Mouse (Mus musculus) liver, adult 2 months (tissue): ENCODE results near the gene Eps8l2. TPM values are rescaled to one million over a fixed set of nuclear protein-coding genes. Genes with fewer than 3 reads are reported as not detected.

Experiments used
- DNase-seq: peaks from one replicate; pipeline ENCODE4 v3.0.0-alpha.2; 2011; ENCODE audit warnings: low read depth, low spot score; ENCODE audit errors: extremely low read depth
- H3K27ac ChIP-seq: fragments of 200-500 bp; replicated peaks from 2 replicates; pipeline ENCODE4 v1.5.1; 2012; ENCODE audit warnings: low read depth, mild to moderate bottlenecking, control low read depth, inconsistent platforms, low read length; ENCODE audit not compliant: insufficient read depth
- H3K27me3 ChIP-seq: fragments of 200-500 bp; 2 replicates; pipeline ENCODE4 v1.6.1; 2012; ENCODE audit warnings: mild to moderate bottlenecking, moderate library complexity, low read length, inconsistent platforms; ENCODE audit not compliant: control insufficient read depth, insufficient read depth
- H3K36me3 ChIP-seq: fragments of 200-500 bp; 2 replicates; pipeline ENCODE4 v1.6.1; 2012; ENCODE audit warnings: low read length, inconsistent platforms; ENCODE audit not compliant: control insufficient read depth, insufficient read depth
- H3K4me1 ChIP-seq: fragments of 200-500 bp; 2 replicates; pipeline ENCODE4 v1.6.1; 2011; ENCODE audit warnings: low read length; ENCODE audit not compliant: control insufficient read depth, insufficient read depth
- H3K4me3 ChIP-seq: fragments of 200-500 bp; 2 replicates; pipeline ENCODE4 v1.5.1; 2011; ENCODE audit warnings: low read depth, mild to moderate bottlenecking, control low read depth, low read length, moderate library complexity; ENCODE audit not compliant: insufficient read depth
- H3K79me2 ChIP-seq: fragments of 200-500 bp; 2 replicates; pipeline ENCODE4 v1.6.1; 2012; ENCODE audit warnings: inconsistent platforms, mild to moderate bottlenecking, low read length, moderate library complexity; ENCODE audit not compliant: control insufficient read depth, insufficient read depth
- H3K9ac ChIP-seq: fragments of 200-500 bp; 2 replicates; pipeline ENCODE4 v1.6.1; 2012; ENCODE audit warnings: low read depth, mild to moderate bottlenecking, control low read depth, inconsistent platforms, low read length
- CTCF ChIP-seq: fragments of 200-500 bp; IDR thresholded peaks from 2 replicates; pipeline ENCODE4 v1.5.1; 2011; ENCODE audit warnings: low read depth, low read length, control low read depth
- POLR2A ChIP-seq: fragments of 200-500 bp; IDR thresholded peaks from 2 replicates; pipeline ENCODE4 v1.6.1; 2011; ENCODE audit warnings: low read length, control low read depth; ENCODE audit not compliant: insufficient read depth; ENCODE audit errors: extremely low read depth
- WGBS: fragments of 180-500 bp; shearing (Covaris S2); methylation state at CpG from one replicate; pipeline ENCODE4 v1.1.7; 2018; 5-methylcytosine and 5-hydroxymethylcytosine counted together
- polyA plus RNA-seq: library from polyadenylated mRNA; depleted of rRNA; stranded (reverse); fragments of >200 nt; gene quantifications from 2 replicates; pipeline ENCODE4 v1.2.3, GENCODE M21; 2012
- total RNA-seq: library from RNA; depleted of rRNA; stranded (reverse); fragments of >200 nt; gene quantifications from 2 replicates; pipeline ENCODE4 v1.2.3, GENCODE M21; 2014

Eps8l2 gene
- total and polyA plus RNA-seq, 2 experiments, result 17.4 to 117 TPM

GRCm38 (mm10) chr7:141351061-141351460, 12.4 kb downstream of the Eps8l2 start:
- Histone ChIP-seq H3K9ac (no peak overlapping the region), H3K27me3 (no peaks in the 10 kb centered on the region), H3K27ac (peak overlapping the region; percentile 22), H3K4me1 (peaks cover 5% of the 10 kb centered on the region), H3K36me3 (0 out of 2 replicates have a peak, but pooled peaks cover 1% of the 10 kb centered on the region), H3K79me2 (no peaks in the 10 kb centered on the region), H3K4me3 (no peak overlapping the region)
- DNase-seq, result peak; percentile 71
- TF ChIP-seq CTCF (no peak), POLR2A (no peak)
- 25% methylated on average over 6 of the region's 6 CpGs for WGBS

DNA sequence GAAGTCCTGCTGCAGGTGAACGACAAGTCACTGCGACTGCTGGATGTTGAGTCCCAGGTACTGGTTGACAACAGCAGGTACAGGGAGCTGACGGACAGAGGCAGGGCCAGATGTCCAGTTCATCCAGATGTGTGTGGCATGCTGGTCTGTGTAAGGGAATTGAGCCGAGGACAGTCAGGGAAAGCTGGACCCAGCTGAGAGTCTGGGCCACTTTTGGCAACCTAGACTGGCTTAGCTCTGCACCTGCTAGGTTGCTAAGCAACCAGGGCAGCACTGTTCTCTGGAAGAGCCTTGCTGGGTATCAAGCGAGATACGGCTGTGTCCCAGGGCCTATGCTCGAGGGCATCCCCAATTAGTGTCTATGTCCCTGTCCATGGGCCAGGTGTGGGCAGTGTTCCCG, 16.4 kb downstream of the Eps8l2 start:
- no peak for DNase-seq
- H3K4me1 ChIP-seq, result peaks cover 5% of the 10 kb centered on the region
- no peak overlapping the region for H3K9ac ChIP-seq
- 90% methylated on average over 8 of the region's 8 CpGs for WGBS
- no peak overlapping the region for H3K4me3 ChIP-seq
- H3K79me2 ChIP-seq, result no peaks in the 10 kb centered on the region
- H3K27me3 ChIP-seq, result no peaks in the 10 kb centered on the region
- peaks cover 4% of the 10 kb centered on the region; the same call in 1 of the 2 replicates for H3K36me3 ChIP-seq
- TF ChIP-seq POLR2A (no peak), CTCF (no peak)
- H3K27ac ChIP-seq, result no peak overlapping the region

- Histone ChIP-seq H3K4me3 (no peak overlapping the region), H3K79me2 (no peaks in the 10 kb centered on the region), H3K27me3 (no peaks in the 10 kb centered on the region), H3K36me3 (peaks cover 4% of the 10 kb centered on the region; the same call in 1 of the 2 replicates), H3K4me1 (peaks cover 3% of the 10 kb centered on the region), H3K27ac (no peak overlapping the region), H3K9ac (no peak overlapping the region)
- 83% methylated on average over 12 of the region's 12 CpGs for WGBS
- no peak for DNase-seq
- TF ChIP-seq POLR2A, result no peak
- peak; percentile 26; the same call in 1 of the 2 replicates for TF ChIP-seq CTCF
Measured at GRCm38 (mm10) chr7:141355626-141356326, 17.1 kb downstream of the Eps8l2 start.

DNA sequence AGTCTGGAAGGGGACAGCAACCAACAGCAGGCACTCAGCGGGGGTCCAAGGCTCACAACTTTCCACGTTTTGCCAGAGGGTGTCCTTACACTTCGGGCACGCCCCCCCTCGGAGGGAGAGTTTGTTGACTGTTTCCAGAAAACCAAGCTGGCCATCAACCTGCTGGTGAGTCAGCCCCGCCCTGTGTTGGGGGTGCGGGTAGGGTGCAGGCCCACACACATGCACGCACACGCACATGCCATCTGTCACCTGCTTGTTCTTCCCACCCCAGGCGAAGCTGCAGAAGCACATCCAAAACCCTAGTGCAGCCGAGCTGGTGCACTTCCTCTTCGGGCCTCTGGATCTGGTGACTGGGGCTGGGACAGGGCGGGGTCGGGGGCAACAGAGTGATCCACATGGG, 18.3 kb downstream of the Eps8l2 start:
- Histone ChIP-seq H3K27me3 (no peaks in the 10 kb centered on the region), H3K4me1 (no peaks in the 10 kb centered on the region), H3K9ac (no peak overlapping the region), H3K4me3 (no peak overlapping the region), H3K36me3 (peaks cover 5% of the 10 kb centered on the region; the same call in 1 of the 2 replicates), H3K27ac (no peak overlapping the region), H3K79me2 (no peaks in the 10 kb centered on the region)
- DNase-seq, result no peak
- 90% methylated on average over 14 of the region's 14 CpGs for WGBS
- no peak for TF ChIP-seq POLR2A
- no peak for TF ChIP-seq CTCF

DNA sequence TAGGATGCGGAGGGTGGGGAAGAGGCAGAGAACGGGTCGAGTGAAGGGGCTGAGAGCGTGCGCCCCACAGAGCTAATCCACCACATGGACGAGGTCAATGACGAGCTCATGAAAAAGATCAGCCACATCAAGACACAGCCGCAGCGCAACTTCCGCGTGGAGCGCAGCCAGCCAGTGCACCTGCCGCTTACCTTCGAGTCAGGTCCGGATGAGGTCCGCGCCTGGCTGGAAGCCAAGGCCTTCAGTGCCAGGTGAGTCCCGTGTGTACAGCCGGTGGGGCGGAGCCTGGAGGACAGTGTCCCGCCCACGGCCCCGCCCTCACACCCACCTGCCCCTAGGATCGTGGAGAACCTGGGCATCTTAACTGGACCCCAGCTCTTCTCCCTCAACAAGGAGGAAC, 22.8 kb downstream of the Eps8l2 start:
- Histone ChIP-seq H3K4me3 (no peak overlapping the region), H3K27ac (no peak overlapping the region), H3K36me3 (peaks cover 4% of the 10 kb centered on the region; the same call in 1 of the 2 replicates), H3K9ac (no peak overlapping the region), H3K27me3 (no peaks in the 10 kb centered on the region), H3K4me1 (no peaks in the 10 kb centered on the region), H3K79me2 (no peaks in the 10 kb centered on the region)
- TF ChIP-seq CTCF, result no peak
- no peak for TF ChIP-seq POLR2A
- WGBS, result 57% methylated on average over 24 of the region's 24 CpGs
- no peak for DNase-seq

DNA sequence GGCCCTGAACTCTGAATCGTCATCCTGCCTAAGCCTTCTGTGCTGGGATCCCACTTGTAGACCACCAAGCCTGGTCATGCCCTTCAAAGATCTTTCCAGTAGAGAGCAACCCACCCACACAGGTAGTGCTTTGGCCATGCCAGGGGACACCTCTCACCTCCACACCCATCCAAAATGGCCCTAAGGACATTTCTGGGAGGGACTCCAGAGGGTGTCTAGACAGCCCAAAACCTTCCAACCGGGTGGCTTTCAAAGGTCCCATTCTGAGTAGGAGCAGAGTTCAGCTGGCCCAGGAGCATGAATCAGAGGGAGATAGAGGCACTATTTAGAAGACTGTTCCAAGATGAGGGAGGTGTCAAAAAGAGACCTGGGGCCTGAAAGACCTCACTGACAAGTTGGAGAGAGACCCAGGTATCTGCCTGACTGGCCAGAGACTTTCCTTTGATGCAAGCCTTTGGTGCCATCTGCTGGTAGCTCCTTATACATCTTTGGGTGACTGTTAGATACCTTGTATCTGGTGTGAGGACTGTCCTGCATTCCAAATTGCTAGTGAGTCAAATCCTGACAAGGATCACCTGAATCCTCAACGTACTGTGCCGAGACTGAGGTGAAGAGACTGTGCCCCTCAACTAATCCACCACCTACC, 24.5 kb downstream of the Eps8l2 start:
- peak; percentile 64 for DNase-seq
- Histone ChIP-seq H3K9ac (no peak overlapping the region), H3K27ac (no peak overlapping the region), H3K36me3 (peaks cover 4% of the 10 kb centered on the region; the same call in 1 of the 2 replicates), H3K4me3 (no peak overlapping the region), H3K4me1 (no peaks in the 10 kb centered on the region), H3K79me2 (no peaks in the 10 kb centered on the region), H3K27me3 (no peaks in the 10 kb centered on the region)
- TF ChIP-seq POLR2A (no peak), CTCF (peak; percentile 55)
- 61% methylated on average over 4 of the region's 4 CpGs for WGBS
